Mouse (Mus musculus) cerebellum, adult 2 months (tissue): ENCODE measurements around the gene 4930572O03Rik.
"Not testable (repeated sequence)": the region's sequence is repeated elsewhere in the genome, so short reads cannot be mapped to it uniquely, and the experiment has no call there.

Source experiments
- CTCF ChIP-seq: fragments of 200-500 bp; IDR thresholded peaks from 2 replicates; pipeline ENCODE4 v1.5.1; 2011; ENCODE audit warnings: low read depth, mild to moderate bottlenecking, control low read depth, low read length, moderate library complexity, borderline replicate concordance; ENCODE audit not compliant: insufficient read depth
- POLR2A ChIP-seq: fragments of 200-500 bp; IDR thresholded peaks from 2 replicates; pipeline ENCODE4 v1.6.1; 2011; ENCODE audit warnings: low read length, control low read depth, borderline replicate concordance; ENCODE audit not compliant: insufficient read depth

GRCm38 (mm10) chr5:15673989-15674388 lies 17.1 kb upstream of the 4930572O03Rik start:
- TF ChIP-seq CTCF, POLR2A: not testable (repeated sequence)
